Mouse (Mus musculus) G1E (cell line): Measurements from ENCODE around the gene Pak2.

Source experiments
- CTCF ChIP-seq: IDR thresholded peaks from 2 replicates; pipeline ENCODE4 v1.5.1; 2012; ENCODE audit warnings: low read depth, low read length, inconsistent platforms, mixed read lengths
- GATA1 ChIP-seq: IDR thresholded peaks from 2 replicates; pipeline ENCODE4 v1.6.1; 2012; ENCODE audit warnings: borderline replicate concordance, low read length, inconsistent platforms, mixed read lengths

DNA sequence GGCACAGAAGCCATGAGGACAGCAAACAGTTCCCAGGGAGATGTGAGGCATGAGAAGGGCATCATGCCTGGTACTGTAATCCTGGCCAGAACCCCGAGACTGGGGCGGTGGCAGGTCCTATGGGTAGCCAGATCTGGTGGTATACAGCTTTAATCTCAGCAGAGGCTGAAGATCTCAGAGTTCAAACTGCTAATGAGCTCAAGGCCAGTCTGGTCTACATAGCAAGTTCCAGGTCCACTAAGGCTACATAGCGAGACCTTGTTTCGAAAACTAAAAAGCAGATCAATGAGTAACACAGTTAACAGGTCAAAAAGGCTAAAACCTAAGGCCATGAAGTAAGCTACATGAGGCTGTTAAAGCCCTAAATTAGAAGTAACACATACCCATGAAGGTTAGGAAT lies 85.9 kb downstream of the Pak2 start:
- no peak for TF ChIP-seq CTCF
- no peak for TF ChIP-seq GATA1
